Mouse (Mus musculus): Measurements from ENCODE around the gene Pgam5. TPM values are rescaled to one million over a fixed set of nuclear protein-coding genes. Genes with fewer than 3 reads are reported as not detected.

Gene Pgam5
- 10 to 100 TPM; 35.5 to 39.0 TPM for total RNA-seq (2021)

GRCm38 (mm10) chr5:110269141-110270101 lies at the start of gene Pgam5:
Gene Pgam5, minus strand, starts transcription at chr5:110269913.
- peak; percentile 92 to 96 for DNase-seq
- intact Hi-C loops (cut with DNase I), result loop anchor here (5.0 kb wide), 1 partner anchor 92 kb away; the partner anchor contains the start of gene Golga3

GRCm38 (mm10) chr5:110313127-110313526 lies 43.4 kb upstream of the Pgam5 start:
- intact Hi-C loops (cut with DNase I), result no loop called here
- DNase-seq, result no peak

- intact Hi-C loops (cut with DNase I), result no loop called here
- no peak for DNase-seq
Measured at GRCm38 (mm10) chr5:110308861-110309260, 39.1 kb upstream of the Pgam5 start.

- no peak for DNase-seq
- intact Hi-C loops (cut with DNase I), result no loop called here
Measured at GRCm38 (mm10) chr5:110300591-110300990, 30.9 kb upstream of the Pgam5 start.

GRCm38 (mm10) chr5:110296637-110297036 lies 26.9 kb upstream of the Pgam5 start:
- DNase-seq, result no peak
- intact Hi-C loops (cut with DNase I), result no loop called here

- DNase-seq, result no peak
- intact Hi-C loops (cut with DNase I), result no loop called here
Measured at GRCm38 (mm10) chr5:110291649-110292048, 21.9 kb upstream of the Pgam5 start.

- intact Hi-C loops (cut with DNase I), result no loop called here
- no peak for DNase-seq
Measured at GRCm38 (mm10) chr5:110287084-110287475, 17.4 kb upstream of the Pgam5 start.

- no peak for DNase-seq
- intact Hi-C loops (cut with DNase I), result no loop called here
Measured at GRCm38 (mm10) chr5:110286446-110287083, 16.9 kb upstream of the Pgam5 start.

- peak; percentile 94 to 96 for DNase-seq
- intact Hi-C loops (cut with DNase I), result no loop called here
Measured at GRCm38 (mm10) chr5:110285770-110286445, 16.2 kb upstream of the Pgam5 start, which contains the start of the genes Pxmp2 and Pole. Gene Pxmp2, minus strand, starts transcription at chr5:110286186. Gene Pole, plus strand, starts transcription at chr5:110286306.

GRCm38 (mm10) chr5:110285156-110285555 lies 15.4 kb upstream of the Pgam5 start:
- intact Hi-C loops (cut with DNase I), result no loop called here
- peak; percentile 10 to 16 for DNase-seq

- intact Hi-C loops (cut with DNase I), result no loop called here
- peak; percentile 44 to 76 for DNase-seq
Measured at GRCm38 (mm10) chr5:110284536-110284935, 14.8 kb upstream of the Pgam5 start.

GRCm38 (mm10) chr5:110281984-110282383 lies 12.3 kb upstream of the Pgam5 start:
- no peak for DNase-seq
- intact Hi-C loops (cut with DNase I), result no loop called here

- no peak for DNase-seq
- intact Hi-C loops (cut with DNase I), result no loop called here
Measured at GRCm38 (mm10) chr5:110276910-110277309, 7.2 kb upstream of the Pgam5 start.

- no peak for DNase-seq
- intact Hi-C loops (cut with DNase I), result no loop called here
Measured at GRCm38 (mm10) chr5:110276391-110276790, 6.7 kb upstream of the Pgam5 start.

- no peak for DNase-seq
- intact Hi-C loops (cut with DNase I), result no loop called here
Measured at GRCm38 (mm10) chr5:110274846-110275245, 5.1 kb upstream of the Pgam5 start.

GRCm38 (mm10) chr5:110274147-110274546 lies 4.4 kb upstream of the Pgam5 start:
- DNase-seq, result no peak
- intact Hi-C loops (cut with DNase I), result no loop called here

- intact Hi-C loops (cut with DNase I), result no loop called here
- peak in 1 of 2 experiments; percentile 17 for DNase-seq
Measured at GRCm38 (mm10) chr5:110270242-110270641, 529 bp upstream of the Pgam5 start.

GRCm38 (mm10) chr5:110266941-110267340 lies 2.8 kb downstream of the Pgam5 start:
- no peak for DNase-seq
- intact Hi-C loops (cut with DNase I), result loop anchor here (5.0 kb wide), 1 partner anchor 90 kb away; the partner anchor contains the start of gene Golga3

GRCm38 (mm10) chr5:110244091-110244490 lies 25.6 kb downstream of the Pgam5 start:
- intact Hi-C loops (cut with DNase I), result no loop called here
- no peak for DNase-seq

GRCm38 (mm10) chr5:110232346-110232745 lies 37.4 kb downstream of the Pgam5 start:
- DNase-seq, result no peak
- intact Hi-C loops (cut with DNase I), result no loop called here

- intact Hi-C loops (cut with DNase I), result no loop called here
- peak in 1 of 2 experiments; percentile 10 for DNase-seq
Measured at GRCm38 (mm10) chr5:110231638-110232037, 38.1 kb downstream of the Pgam5 start.
